Mouse (Mus musculus) cerebellum, postnatal 36 days (tissue): Measurements from ENCODE around the gene Fuca1.
"Not testable (repeated sequence)": the region's sequence is repeated elsewhere in the genome, so short reads cannot be mapped to it uniquely, and the experiment has no call there.

Experiments
- DNase-seq, 2 experiments: peaks; one replicate each; pipeline ENCODE4 v3.0.0; 2021 to 2022; ENCODE audit warnings: mixed read lengths in 2 of 2

Fuca1 gene

GRCm38 (mm10) chr4:135955886-135956285 is 35.4 kb downstream of the Fuca1 start:
- DNase-seq: no peak

GRCm38 (mm10) chr4:135958354-135958753 is 37.8 kb downstream of the Fuca1 start:
- no peak for DNase-seq

GRCm38 (mm10) chr4:135960717-135961116 is 40.2 kb downstream of the Fuca1 start:
- DNase-seq: peak; percentile 82 to 86

- no peak for DNase-seq
Measured at GRCm38 (mm10) chr4:135961709-135962108, 41.2 kb downstream of the Fuca1 start.

- no peak for DNase-seq
Measured at GRCm38 (mm10) chr4:135962198-135962597, 41.7 kb downstream of the Fuca1 start.

GRCm38 (mm10) chr4:135962946-135963345 is 42.4 kb downstream of the Fuca1 start:
- no peak for DNase-seq

- peak; percentile 96 to 98 for DNase-seq
Measured at GRCm38 (mm10) chr4:135963457-135964193, 43.1 kb downstream of the Fuca1 start, which contains the start of gene Gale. Gene Gale, plus strand, starts transcription at chr4:135963727.

GRCm38 (mm10) chr4:135964426-135964825 is 43.9 kb downstream of the Fuca1 start:
- peak; percentile 49 to 56 for DNase-seq

GRCm38 (mm10) chr4:135965113-135965512 is 44.6 kb downstream of the Fuca1 start:
- no peak for DNase-seq

- DNase-seq: no peak
Measured at GRCm38 (mm10) chr4:135966283-135966682, 45.7 kb downstream of the Fuca1 start.

GRCm38 (mm10) chr4:135967086-135967760 is 46.7 kb downstream of the Fuca1 start:
- no peak for DNase-seq

- DNase-seq: no peak
Measured at GRCm38 (mm10) chr4:135968271-135968869, 47.8 kb downstream of the Fuca1 start.

- no peak for DNase-seq
Measured at GRCm38 (mm10) chr4:135969070-135969750, 48.7 kb downstream of the Fuca1 start.

GRCm38 (mm10) chr4:135970585-135970984 is 50.0 kb downstream of the Fuca1 start:
- no peak for DNase-seq

GRCm38 (mm10) chr4:135971805-135972555 is 51.4 kb downstream of the Fuca1 start:
- no peak for DNase-seq

- peak; percentile 87 to 90 for DNase-seq
Measured at GRCm38 (mm10) chr4:135972556-135972906, 52.0 kb downstream of the Fuca1 start, which contains the start of gene Lypla2. Gene Lypla2, minus strand, starts transcription at chr4:135972626.

GRCm38 (mm10) chr4:135972911-135973811 is 52.6 kb downstream of the Fuca1 start:
- no peak for DNase-seq

GRCm38 (mm10) chr4:135976146-135976545 is 55.6 kb downstream of the Fuca1 start:
- no peak for DNase-seq

- DNase-seq: not testable (repeated sequence)
Measured at GRCm38 (mm10) chr4:135980223-135980622, 59.7 kb downstream of the Fuca1 start.

- DNase-seq: peak in 1 of 2 experiments; percentile 59
Measured at GRCm38 (mm10) chr4:135981524-135982063, 61.1 kb downstream of the Fuca1 start.

GRCm38 (mm10) chr4:135984556-135984955 is 64.0 kb downstream of the Fuca1 start:
- DNase-seq: no peak
